In genomic region chr9:107463509-107463908, GRCm38 (mm10) we compare ENCODE assay signal across 9 mouse cellular contexts.
DNase-seq lines count a peak whose midpoint lies in the region; ATAC-seq and TF ChIP-seq lines count a peak whose summit lies in the region.
"Had no signal": no experiment of that assay in that cellular context is flagged by ENCODE, and none has a peak within 500 bp of the region (broad histone marks: within the 10 kb centered on the region; RNA-seq: fewer than 3 reads in every experiment).

No protein-coding gene starts in this region.

- no peaks in the 10 kb centered on the region for H3K9me3 ChIP-seq in forebrain, embryonic 11.5 days (ENCODE audit: control insufficient read depth, low read length)
- H3K9me3 ChIP-seq in heart, embryonic 14.5 days (ENCODE audit: control insufficient read depth, low read length), result no peaks in the 10 kb centered on the region
- no peaks in the 10 kb centered on the region for H3K9me3 ChIP-seq in liver, embryonic 12.5 days (replicated peaks)
- H3K9me3 ChIP-seq in neural tube, embryonic 12.5 days, result no peaks in the 10 kb centered on the region
- H3K9me3 ChIP-seq: embryonic facial prominence, embryonic 15.5 days had no signal

- no peak overlapping the region for H3K4me3 ChIP-seq in forebrain, embryonic 11.5 days (ENCODE audit: low read depth, low read length)
- no peak overlapping the region for H3K4me3 ChIP-seq in heart, embryonic 14.5 days (ENCODE audit: control insufficient read depth in 1 of 2, insufficient read depth in 1 of 2, low read depth in 1 of 2, low read length in 2 of 2)
- no peak overlapping the region for H3K4me3 ChIP-seq in liver, embryonic 12.5 days
- no peak overlapping the region for H3K4me3 ChIP-seq in neural tube, embryonic 12.5 days
- H3K4me3 ChIP-seq in testis, adult 2 months (ENCODE audit: control insufficient read depth, low read depth, low read length), result no peak overlapping the region
- H3K4me3 ChIP-seq: embryonic facial prominence, embryonic 15.5 days had no signal

- peak; percentile 45 to 56 for DNase-seq in CD8-positive naive resting alpha-beta T cell, adult 2 months (ENCODE audit: low read depth in 2 of 2, low spot score in 2 of 2)
- peak; percentile 80 for DNase-seq in c-Kit-negative CD71-positive TER-119-positive erythroid progenitor cells, embryonic 14.5 days (ENCODE audit: low read depth, low spot score)
- peak; percentile 94 for DNase-seq in forebrain, embryonic 11.5 days (ENCODE audit: low spot score)
- peak; percentile 93 for DNase-seq in kidney, postnatal 10 days

- TF ChIP-seq CTCF in testis, adult 2 months (IDR thresholded peaks at IDR 0.05; ENCODE audit: control insufficient read depth, insufficient read depth, insufficient replicate concordance, low read depth, low read length), result peak; percentile 82; the same call in 1 of the 2 replicates

- no peak overlapping the region for H3K27ac ChIP-seq in forebrain, embryonic 11.5 days (ENCODE audit: low read depth, low read length)
- peak overlapping the region; percentile 73 to 78 for H3K27ac ChIP-seq in heart, embryonic 14.5 days (replicated peaks in 1 of 2; ENCODE audit: control insufficient read depth in 1 of 2, insufficient read depth in 1 of 2, low read depth in 2 of 2, low read length in 2 of 2)
- H3K27ac ChIP-seq in liver, embryonic 12.5 days, result peak overlapping the region; percentile 51
- H3K27ac ChIP-seq in neural tube, embryonic 12.5 days, result no peak overlapping the region
- H3K27ac ChIP-seq in testis, adult 2 months (ENCODE audit: control insufficient read depth, insufficient read depth, low read depth, low read length), result no peak overlapping the region
- H3K27ac ChIP-seq: embryonic facial prominence, embryonic 15.5 days had no signal

- no peaks in the 10 kb centered on the region; the same call in 1 of the 2 replicates for H3K4me1 ChIP-seq in forebrain, embryonic 11.5 days (replicated peaks; ENCODE audit: control insufficient read depth, insufficient read depth, low read length)
- H3K4me1 ChIP-seq in heart, embryonic 14.5 days (ENCODE audit: control insufficient read depth in 2 of 2, insufficient read depth in 2 of 2, low read length in 2 of 2), result peaks cover 22 to 23% of the 10 kb centered on the region in 2 experiments
- peaks cover 31% of the 10 kb centered on the region for H3K4me1 ChIP-seq in liver, embryonic 12.5 days
- H3K4me1 ChIP-seq in neural tube, embryonic 12.5 days, result peaks cover 9% of the 10 kb centered on the region
- peaks cover 6% of the 10 kb centered on the region for H3K4me1 ChIP-seq in testis, adult 2 months (ENCODE audit: control insufficient read depth, insufficient read depth, low read length)

- H3K27me3 ChIP-seq in forebrain, embryonic 11.5 days (ENCODE audit: control insufficient read depth, insufficient read depth, low read length), result no peaks in the 10 kb centered on the region
- no peaks in the 10 kb centered on the region for H3K27me3 ChIP-seq in heart, embryonic 14.5 days (ENCODE audit: control insufficient read depth, insufficient read depth, low read length)
- peaks cover 64% of the 10 kb centered on the region for H3K27me3 ChIP-seq in liver, embryonic 12.5 days (replicated peaks)
- H3K27me3 ChIP-seq in neural tube, embryonic 12.5 days (replicated peaks), result no peaks in the 10 kb centered on the region
- no peaks in the 10 kb centered on the region for H3K27me3 ChIP-seq in testis, adult 2 months (ENCODE audit: control insufficient read depth, insufficient read depth, low read length)

- no peak overlapping the region for H3K9ac ChIP-seq in forebrain, embryonic 11.5 days (ENCODE audit: low read length)
- H3K9ac ChIP-seq in heart, embryonic 14.5 days (ENCODE audit: low read length), result no peak overlapping the region
- no peak overlapping the region for H3K9ac ChIP-seq in liver, embryonic 12.5 days
- H3K9ac ChIP-seq in neural tube, embryonic 12.5 days, result no peak overlapping the region
- H3K9ac ChIP-seq: embryonic facial prominence, embryonic 15.5 days had no signal

- 19% methylated on average over 7 of the region's 7 CpGs for WGBS in forebrain, embryonic 11.5 days
- WGBS in heart, embryonic 14.5 days, result 10% methylated on average over 7 of the region's 7 CpGs
- WGBS in liver, embryonic 12.5 days (ENCODE audit: insufficient replicate concordance), result 12% methylated on average over 7 of the region's 7 CpGs
- 15% methylated on average over 7 of the region's 7 CpGs for WGBS in neural tube, embryonic 12.5 days

- H3K4me2 ChIP-seq in forebrain, embryonic 11.5 days (ENCODE audit: low read depth, low read length, severe bottlenecking), result no peak overlapping the region
- peak overlapping the region; percentile 11; the same call in 1 of the 2 replicates for H3K4me2 ChIP-seq in heart, embryonic 14.5 days (ENCODE audit: low read length)
- peak overlapping the region; percentile 49 for H3K4me2 ChIP-seq in liver, embryonic 12.5 days
- H3K4me2 ChIP-seq in neural tube, embryonic 12.5 days (replicated peaks), result no peak overlapping the region
- H3K4me2 ChIP-seq: embryonic facial prominence, embryonic 15.5 days had no signal

- TF ChIP-seq POLR2A in testis, adult 2 months (IDR thresholded peaks at IDR 0.05; ENCODE audit: control insufficient read depth, low read depth, low read length), result no peak

- peak; percentile 89 for ATAC-seq in forebrain, embryonic 11.5 days (replicated peaks; ENCODE audit: low FRiP score)
- no peak for ATAC-seq in heart, embryonic 14.5 days (ENCODE audit: insufficient number of reproducible peaks, insufficient read depth, low FRiP score, low read depth)
- peak; percentile 73 for ATAC-seq in liver, embryonic 12.5 days
- peak; percentile 70; the same call in 1 of the 2 replicates for ATAC-seq in neural tube, embryonic 12.5 days (ENCODE audit: low FRiP score, low read depth)

- no peaks in the 10 kb centered on the region for H3K36me3 ChIP-seq in forebrain, embryonic 11.5 days (ENCODE audit: control insufficient read depth, insufficient read depth, low read length)
- H3K36me3 ChIP-seq in heart, embryonic 14.5 days (ENCODE audit: control insufficient read depth, insufficient read depth, low read length), result no peaks in the 10 kb centered on the region
- no peaks in the 10 kb centered on the region for H3K36me3 ChIP-seq in liver, embryonic 12.5 days
- H3K36me3 ChIP-seq in neural tube, embryonic 12.5 days, result no peaks in the 10 kb centered on the region
- H3K36me3 ChIP-seq in testis, adult 2 months (ENCODE audit: control insufficient read depth, insufficient read depth, low read length), result no peaks in the 10 kb centered on the region
- H3K36me3 ChIP-seq: embryonic facial prominence, embryonic 15.5 days had no signal

Comparison
In these comparisons a context has a peak if more than half of its experiments do, and no peak if none do; other contexts are left out.
1. H3K27ac ChIP-seq: peak in heart, embryonic 14.5 days (2 of 2) and liver, embryonic 12.5 days (single experiment); none in forebrain, embryonic 11.5 days (single experiment), neural tube, embryonic 12.5 days (single experiment) and testis, adult 2 months (single experiment).
2. H3K4me2 ChIP-seq: peak in heart, embryonic 14.5 days (single experiment) and liver, embryonic 12.5 days (single experiment); none in forebrain, embryonic 11.5 days (single experiment) and neural tube, embryonic 12.5 days (single experiment).
3. Peak in every context shown above with its lines, with median percentiles within 50 percentile points of each other: DNase-seq.